Mouse (Mus musculus) olfactory bulb, adult 2 months (tissue): ENCODE results near the gene 4933416C03Rik.

Source experiments
- CTCF ChIP-seq: fragments of 200-500 bp; IDR thresholded peaks from 2 replicates; pipeline ENCODE4 v1.5.1; 2012; ENCODE audit warnings: low read depth, mild to moderate bottlenecking, low read length, moderate library complexity; ENCODE audit not compliant: insufficient read depth
- POLR2A ChIP-seq: fragments of 200-500 bp; IDR thresholded peaks from 2 replicates; pipeline ENCODE4 v1.6.1; 2012; ENCODE audit warnings: mild to moderate bottlenecking, low read depth, low read length, moderate library complexity; ENCODE audit not compliant: insufficient read depth

- TF ChIP-seq POLR2A (no peak), CTCF (no peak)
These were observed 3.3 kb upstream of the 4933416C03Rik start for GRCm38 (mm10) chr10:116117060-116117459.
